Mouse (Mus musculus) T-helper 2 cell (primary cell): Measurements from ENCODE around the gene Scube2.

Experiments
- in situ Hi-C: fragments of 300-600 bp; cut with MboI, MseI; formaldehyde crosslinking; loops from one replicate; pipeline ENCODE4 v1.15.1; 2025; ENCODE audit warnings: high pct_unique_total_duplicates

The Scube2 gene

GRCm38 (mm10) chr7:109865370-109866229 lies at the start of gene Scube2:
Gene Scube2, minus strand, starts transcription at chr7:109865679.
- in situ Hi-C loops: no loop called here

- in situ Hi-C loops: no loop called here
Measured at GRCm38 (mm10) chr7:109906165-109906564, 40.7 kb upstream of the Scube2 start.

- in situ Hi-C loops: no loop called here
Measured at GRCm38 (mm10) chr7:109900921-109901320, 35.4 kb upstream of the Scube2 start.

- in situ Hi-C loops: no loop called here
Measured at GRCm38 (mm10) chr7:109898911-109899310, 33.4 kb upstream of the Scube2 start.

GRCm38 (mm10) chr7:109892530-109892929 lies 27.1 kb upstream of the Scube2 start:
- in situ Hi-C loops: no loop called here

GRCm38 (mm10) chr7:109891786-109892185 lies 26.3 kb upstream of the Scube2 start:
- in situ Hi-C loops: no loop called here

GRCm38 (mm10) chr7:109890256-109890655 lies 24.8 kb upstream of the Scube2 start:
- in situ Hi-C loops: no loop called here

- in situ Hi-C loops: no loop called here
Measured at GRCm38 (mm10) chr7:109889300-109889699, 23.8 kb upstream of the Scube2 start.

GRCm38 (mm10) chr7:109886249-109886648 lies 20.8 kb upstream of the Scube2 start:
- in situ Hi-C loops: no loop called here

- in situ Hi-C loops: no loop called here
Measured at GRCm38 (mm10) chr7:109882574-109882973, 17.1 kb upstream of the Scube2 start.

- in situ Hi-C loops: no loop called here
Measured at GRCm38 (mm10) chr7:109881561-109882099, 16.2 kb upstream of the Scube2 start.

GRCm38 (mm10) chr7:109879158-109879557 lies 13.7 kb upstream of the Scube2 start:
- in situ Hi-C loops: no loop called here

- in situ Hi-C loops: no loop called here
Measured at GRCm38 (mm10) chr7:109876085-109876484, 10.6 kb upstream of the Scube2 start.

GRCm38 (mm10) chr7:109875598-109875997 lies 10.1 kb upstream of the Scube2 start:
- in situ Hi-C loops: no loop called here

- in situ Hi-C loops: no loop called here
Measured at GRCm38 (mm10) chr7:109875033-109875432, 9.6 kb upstream of the Scube2 start.

- in situ Hi-C loops: no loop called here
Measured at GRCm38 (mm10) chr7:109873170-109873569, 7.7 kb upstream of the Scube2 start.

GRCm38 (mm10) chr7:109871232-109871631 lies 5.8 kb upstream of the Scube2 start:
- in situ Hi-C loops: no loop called here

GRCm38 (mm10) chr7:109868498-109868897 lies 3.0 kb upstream of the Scube2 start:
- in situ Hi-C loops: no loop called here

- in situ Hi-C loops: no loop called here
Measured at GRCm38 (mm10) chr7:109866643-109867042, 1.2 kb upstream of the Scube2 start.

- in situ Hi-C loops: no loop called here
Measured at GRCm38 (mm10) chr7:109863561-109863960, 1.9 kb downstream of the Scube2 start.

GRCm38 (mm10) chr7:109860162-109860561 lies 5.3 kb downstream of the Scube2 start:
- in situ Hi-C loops: no loop called here

GRCm38 (mm10) chr7:109859354-109859753 lies 6.1 kb downstream of the Scube2 start:
- in situ Hi-C loops: no loop called here

GRCm38 (mm10) chr7:109852752-109853212 lies 12.7 kb downstream of the Scube2 start:
- in situ Hi-C loops: no loop called here
